Mouse (Mus musculus) adipocyte (in vitro differentiated cells): Measurements from ENCODE around the gene Neurog1.

Experiments used
- DNase-seq: peaks from one replicate; pipeline ENCODE4 v3.0.0-alpha.2; 2016; ENCODE audit warnings: low spot score

Gene Neurog1

GRCm38 (mm10) chr13:56258196-56259020 lies 6.4 kb upstream of the Neurog1 start:
- DNase-seq = no peak

- no peak for DNase-seq
These were observed 5.6 kb upstream of the Neurog1 start for GRCm38 (mm10) chr13:56257469-56258153.

- no peak for DNase-seq
These were observed 4.8 kb upstream of the Neurog1 start for GRCm38 (mm10) chr13:56256716-56257299.

- no peak for DNase-seq
These were observed 1.4 kb upstream of the Neurog1 start for GRCm38 (mm10) chr13:56253379-56253778.

- no peak for DNase-seq
These were observed 820 bp upstream of the Neurog1 start for GRCm38 (mm10) chr13:56252783-56253182.

- DNase-seq = no peak
These were observed 613 bp downstream of the Neurog1 start for GRCm38 (mm10) chr13:56251176-56251923.

- no peak for DNase-seq
These were observed 1.3 kb downstream of the Neurog1 start for GRCm38 (mm10) chr13:56250551-56251161.

GRCm38 (mm10) chr13:56249593-56250341 lies 2.2 kb downstream of the Neurog1 start:
- DNase-seq = no peak

- DNase-seq = no peak
These were observed 8.9 kb downstream of the Neurog1 start for GRCm38 (mm10) chr13:56243104-56243503.

- DNase-seq = no peak
These were observed 11.8 kb downstream of the Neurog1 start for GRCm38 (mm10) chr13:56240012-56240770.

- DNase-seq = no peak
These were observed 14.1 kb downstream of the Neurog1 start for GRCm38 (mm10) chr13:56237905-56238304.

GRCm38 (mm10) chr13:56236194-56236593 lies 15.8 kb downstream of the Neurog1 start:
- no peak for DNase-seq

- no peak for DNase-seq
These were observed 23.2 kb downstream of the Neurog1 start for GRCm38 (mm10) chr13:56228790-56229189.

- peak; percentile 5 for DNase-seq
These were observed 25.6 kb downstream of the Neurog1 start for GRCm38 (mm10) chr13:56226175-56226954.

GRCm38 (mm10) chr13:56223625-56224024 lies 28.3 kb downstream of the Neurog1 start:
- no peak for DNase-seq

- no peak for DNase-seq
These were observed 29.1 kb downstream of the Neurog1 start for GRCm38 (mm10) chr13:56222849-56223246.

- DNase-seq = no peak
These were observed 29.7 kb downstream of the Neurog1 start for GRCm38 (mm10) chr13:56221995-56222848.

- DNase-seq = no peak
These were observed 30.6 kb downstream of the Neurog1 start for GRCm38 (mm10) chr13:56221129-56221910.
